Comparison of ENCODE assay signal across 8 mouse cellular contexts in the genomic region with DNA sequence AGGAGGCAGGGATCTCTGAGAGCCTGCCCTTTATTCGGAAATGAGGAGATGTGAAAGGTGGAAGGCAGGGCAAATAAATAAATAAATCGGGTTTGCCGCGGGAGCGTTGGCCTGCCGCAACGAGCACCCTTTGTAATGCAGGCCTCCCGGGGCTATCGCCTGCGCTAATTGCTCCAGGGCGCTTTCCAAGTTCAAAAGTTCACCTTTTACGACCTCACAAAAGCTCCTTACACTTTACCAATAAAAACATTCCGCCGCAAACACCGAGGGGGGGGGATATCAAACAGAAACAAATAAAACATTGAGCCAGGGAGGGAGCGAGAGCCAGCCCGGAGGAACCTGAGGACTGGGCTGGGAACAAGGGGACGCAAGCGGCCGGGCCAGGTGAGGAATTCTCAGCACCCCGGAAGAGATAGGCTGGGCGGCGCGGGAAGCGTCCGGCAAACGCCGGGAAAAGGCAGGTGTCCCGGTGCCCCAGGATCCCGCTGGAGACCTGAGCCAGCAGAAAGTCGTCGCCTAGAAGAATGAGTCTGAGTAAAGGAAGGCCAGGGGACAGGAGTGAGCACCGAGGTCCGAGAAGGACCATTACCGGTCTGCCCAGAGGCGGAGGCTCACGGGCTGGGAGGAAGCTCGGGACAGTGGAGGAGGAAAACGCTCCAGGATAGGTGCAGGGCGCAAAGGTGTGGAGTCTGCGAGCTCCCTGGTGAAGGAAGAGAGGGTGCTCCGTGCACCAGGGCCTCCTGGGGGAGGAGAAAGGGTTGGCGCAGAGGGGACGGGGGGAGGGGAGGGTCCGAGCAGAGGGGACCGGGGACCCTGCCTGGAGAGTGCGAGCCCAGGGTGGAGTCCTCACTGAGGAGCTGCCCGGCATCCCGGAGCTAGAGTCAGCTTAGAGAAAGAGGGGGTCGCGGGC. TPM values are rescaled to one million over a fixed set of nuclear protein-coding genes. Genes with fewer than 3 reads are reported as not detected.
DNase-seq lines count a peak whose midpoint lies in the region; ATAC-seq lines count a peak whose summit lies in the region.

No protein-coding gene starts in this region.

- H3K4me1 ChIP-seq in heart, embryonic 16.5 days (ENCODE audit: control insufficient read depth, insufficient read depth, low read length), result 0 out of 2 replicates have a peak, but pooled peaks cover 5% of the 10 kb centered on the region
- peaks cover 9% of the 10 kb centered on the region for H3K4me1 ChIP-seq in midbrain, embryonic 11.5 days (ENCODE audit: control insufficient read depth, insufficient read depth, low read length)

- peaks cover 3% of the 10 kb centered on the region; the same call in 1 of the 2 replicates for H3K27me3 ChIP-seq in heart, embryonic 16.5 days (ENCODE audit: control insufficient read depth, insufficient read depth, low read length)
- peaks cover 5% of the 10 kb centered on the region; the same call in 1 of the 2 replicates for H3K27me3 ChIP-seq in midbrain, embryonic 11.5 days (ENCODE audit: control insufficient read depth, insufficient read depth, low read length)

- peak overlapping the region; percentile 71 for H3K4me3 ChIP-seq in heart, embryonic 16.5 days (ENCODE audit: low read length)
- H3K4me3 ChIP-seq in midbrain, embryonic 11.5 days (ENCODE audit: low read depth, low read length), result peak overlapping the region; percentile 92

- H3K9ac ChIP-seq in heart, embryonic 16.5 days (ENCODE audit: low read length), result peak overlapping the region; percentile 72
- H3K9ac ChIP-seq in midbrain, embryonic 11.5 days (ENCODE audit: low read length), result peak overlapping the region; percentile 74

- H3K4me2 ChIP-seq in heart, embryonic 16.5 days (ENCODE audit: low read depth, low read length), result peak overlapping the region; percentile 85
- H3K4me2 ChIP-seq in midbrain, embryonic 11.5 days, result peak overlapping the region; percentile 85

- H3K27ac ChIP-seq in heart, embryonic 16.5 days (ENCODE audit: low read length), result peak overlapping the region; percentile 27; the same call in 1 of the 2 replicates
- no peak overlapping the region; the same call in 1 of the 2 replicates for H3K27ac ChIP-seq in midbrain, embryonic 11.5 days (ENCODE audit: low read depth, low read length)

- DNase-seq in CD4-positive, CD25-positive, alpha-beta regulatory T cell, adult 2 months (ENCODE audit: low read depth, low spot score), result peak; percentile 31
- DNase-seq in 416B (ENCODE audit: low read depth), result peak; percentile 21
- peak; percentile 57 for DNase-seq in cerebellum, adult 9-10 months
- peak; percentile 48 to 60 for DNase-seq in kidney, postnatal 36 days
- peak; percentile 97 for DNase-seq in midbrain, embryonic 11.5 days (ENCODE audit: low spot score, missing footprints)
- DNase-seq in frontal cortex, adult 2 months (ENCODE audit: extremely low spot score in 1 of 2, low spot score in 1 of 2), result no peak

- ATAC-seq in CD4-positive, CD25-positive, alpha-beta regulatory T cell, adult 4 months, result no peak
- ATAC-seq in heart, embryonic 16.5 days (replicated peaks; ENCODE audit: extremely low read depth, insufficient read depth, low FRiP score), result peak; percentile 29
- peak; percentile 73 for ATAC-seq in midbrain, embryonic 11.5 days (ENCODE audit: low FRiP score)

- WGBS in heart, embryonic 16.5 days, result under 1% methylated on average over 51 of the region's 51 CpGs
- WGBS in midbrain, embryonic 11.5 days, result under 1% methylated on average over 51 of the region's 51 CpGs

- H3K36me3 ChIP-seq in heart, embryonic 16.5 days (ENCODE audit: control insufficient read depth, insufficient read depth), result no peaks in the 10 kb centered on the region
- no peaks in the 10 kb centered on the region for H3K36me3 ChIP-seq in midbrain, embryonic 11.5 days (ENCODE audit: control insufficient read depth, insufficient read depth, low read length)

- H3K9me3 ChIP-seq in heart, embryonic 16.5 days (replicated peaks; ENCODE audit: control insufficient read depth, low read length), result no peaks in the 10 kb centered on the region
- no peaks in the 10 kb centered on the region for H3K9me3 ChIP-seq in midbrain, embryonic 11.5 days (ENCODE audit: control insufficient read depth, low read length)

RNA-seq across cellular contexts. Expression of a gene that starts 2.1 kb away (rescaled TPM):
- under 1 TPM; 0.57 to 0.90 TPM for polyA plus RNA-seq in CD4-positive, CD25-positive, alpha-beta regulatory T cell, adult 4 months (2017; shearing (Covaris generic))
- polyA plus RNA-seq in heart, embryonic 16.5 days (2015; fragmentation: Nextera tagmentation; extraction: Ambion mirVana), result 0.55 and 0.62 TPM in 2 replicates
- 4.4 and 5.2 TPM in 2 replicates for polyA plus RNA-seq in midbrain, embryonic 11.5 days (2014; fragmentation: Nextera tagmentation; extraction: Ambion mirVana)
- polyA plus RNA-seq in frontal cortex, adult 2 months (2012; rRNA removed), result 5.0 and 5.8 TPM in 2 replicates

RNA-seq across cellular contexts. Expression of a gene that starts 6.4 kb away (rescaled TPM):
- not detected for polyA plus RNA-seq in CD4-positive, CD25-positive, alpha-beta regulatory T cell, adult 4 months (2017; shearing (Covaris generic))
- 6.7 and 8.1 TPM in 2 replicates for polyA plus RNA-seq in heart, embryonic 16.5 days (2015; fragmentation: Nextera tagmentation; extraction: Ambion mirVana)
- polyA plus RNA-seq in midbrain, embryonic 11.5 days (2014; fragmentation: Nextera tagmentation; extraction: Ambion mirVana), result 1.9 and 2.2 TPM in 2 replicates
- polyA plus RNA-seq in frontal cortex, adult 2 months (2012; rRNA removed), result 2.8 and 3.3 TPM in 2 replicates

Comparison
In these comparisons a context has a peak if more than half of its experiments do, and no peak if none do; other contexts are left out.
1. DNase-seq: peak in CD4-positive, CD25-positive, alpha-beta regulatory T cell, adult 2 months (single experiment), 416B (single experiment), cerebellum, adult 9-10 months (single experiment), kidney, postnatal 36 days (2 of 2) and midbrain, embryonic 11.5 days (single experiment); none in frontal cortex, adult 2 months (0 of 2).